Mouse (Mus musculus): ENCODE measurements around the gene Cideb. TPM values are rescaled to one million over a fixed set of nuclear protein-coding genes. Genes with fewer than 3 reads are reported as not detected.
A peak's percentile ranks its signal among the peaks of the same experiment; 100 is the strongest.

Cideb gene
- total RNA-seq, 1 experiment from 2014 or later: not detected

- no peak; a peak in 1 of 4 replicates for ATAC-seq (replicated peaks in 1 of 2; ENCODE audit: insufficient read depth in 1 of 2, low FRiP score in 2 of 2, low TSS enrichment in 1 of 2, low read depth in 1 of 2, poor library complexity in 2 of 2, severe bottlenecking in 2 of 2)
Observed at GRCm38 (mm10) chr14:55734869-55735268, 23.4 kb downstream of the Cideb start.

- no peak for ATAC-seq (replicated peaks in 1 of 2; ENCODE audit: insufficient read depth in 1 of 2, low FRiP score in 2 of 2, low TSS enrichment in 1 of 2, low read depth in 1 of 2, poor library complexity in 2 of 2, severe bottlenecking in 2 of 2)
Observed at GRCm38 (mm10) chr14:55733889-55734288, 24.4 kb downstream of the Cideb start.

GRCm38 (mm10) chr14:55730531-55731032 lies 27.7 kb downstream of the Cideb start:
- no peak for ATAC-seq (replicated peaks in 1 of 2; ENCODE audit: insufficient read depth in 1 of 2, low FRiP score in 2 of 2, low TSS enrichment in 1 of 2, low read depth in 1 of 2, poor library complexity in 2 of 2, severe bottlenecking in 2 of 2)

GRCm38 (mm10) chr14:55730116-55730515 lies 28.1 kb downstream of the Cideb start:
- ATAC-seq (replicated peaks in 1 of 2; ENCODE audit: insufficient read depth in 1 of 2, low FRiP score in 2 of 2, low TSS enrichment in 1 of 2, low read depth in 1 of 2, poor library complexity in 2 of 2, severe bottlenecking in 2 of 2): no peak

DNA sequence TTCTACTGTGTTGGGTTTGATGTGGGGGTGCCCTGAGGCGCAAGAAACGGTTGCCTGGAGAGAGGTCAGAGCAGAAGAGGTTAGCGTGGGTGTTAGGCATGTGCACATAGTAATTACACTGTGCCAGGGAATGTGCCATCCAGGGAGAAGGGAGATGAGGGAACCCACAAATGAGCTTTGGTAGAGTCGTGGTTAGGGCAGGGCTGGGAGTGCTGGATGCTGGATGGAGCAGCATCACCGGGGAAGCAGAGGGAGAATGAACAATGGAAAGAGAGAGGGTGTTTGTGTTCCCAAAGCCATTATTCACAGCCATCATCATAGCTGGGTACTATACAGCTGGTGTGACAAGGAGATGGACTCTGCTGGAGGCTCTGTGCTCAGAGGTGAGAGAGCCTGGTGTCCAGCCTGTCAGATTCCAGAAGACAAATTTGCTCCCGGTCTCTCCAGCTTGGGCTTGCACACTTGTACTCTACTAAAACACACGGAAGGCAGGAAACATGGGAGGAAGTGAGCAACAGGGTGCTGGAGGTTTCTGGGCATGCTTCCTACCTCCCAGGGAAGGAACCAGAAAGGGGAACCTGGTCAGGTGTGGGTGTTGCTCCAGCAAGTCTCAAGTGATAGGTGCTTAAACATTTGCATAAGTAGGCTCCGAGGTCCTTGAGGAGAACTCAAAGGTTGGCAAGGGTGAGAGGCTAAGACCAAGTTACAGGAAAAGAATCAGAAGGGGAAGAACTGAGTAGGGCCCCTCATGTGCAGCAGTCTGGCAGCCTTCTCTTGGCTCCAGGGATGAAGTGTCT lies 30.2 kb downstream of the Cideb start:
- ATAC-seq (replicated peaks in 1 of 2; ENCODE audit: insufficient read depth in 1 of 2, low FRiP score in 2 of 2, low TSS enrichment in 1 of 2, low read depth in 1 of 2, poor library complexity in 2 of 2, severe bottlenecking in 2 of 2): peak in 1 of 2 experiments; percentile 30; a peak in 1 of 4 replicates

DNA sequence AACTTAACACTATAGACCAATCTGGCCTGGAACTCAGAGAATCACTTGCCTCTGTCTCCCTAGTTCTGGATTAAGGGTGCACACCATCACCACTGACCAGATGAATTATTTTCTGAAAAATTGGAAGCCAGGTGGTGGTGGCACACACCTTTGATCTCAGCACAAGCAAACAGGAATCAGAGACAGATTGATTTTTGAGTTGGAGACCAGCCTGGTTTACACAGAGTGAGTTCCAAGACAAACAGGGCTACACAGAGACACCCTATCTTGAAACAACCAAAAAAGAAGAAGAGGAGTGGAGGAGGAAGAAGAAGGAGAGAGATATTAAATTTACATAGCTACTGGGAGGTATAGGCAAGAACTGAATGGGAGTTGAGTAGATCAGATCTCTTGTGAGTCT lies 32.0 kb downstream of the Cideb start:
- ATAC-seq (replicated peaks in 1 of 2; ENCODE audit: insufficient read depth in 1 of 2, low FRiP score in 2 of 2, low TSS enrichment in 1 of 2, low read depth in 1 of 2, poor library complexity in 2 of 2, severe bottlenecking in 2 of 2): no peak

DNA sequence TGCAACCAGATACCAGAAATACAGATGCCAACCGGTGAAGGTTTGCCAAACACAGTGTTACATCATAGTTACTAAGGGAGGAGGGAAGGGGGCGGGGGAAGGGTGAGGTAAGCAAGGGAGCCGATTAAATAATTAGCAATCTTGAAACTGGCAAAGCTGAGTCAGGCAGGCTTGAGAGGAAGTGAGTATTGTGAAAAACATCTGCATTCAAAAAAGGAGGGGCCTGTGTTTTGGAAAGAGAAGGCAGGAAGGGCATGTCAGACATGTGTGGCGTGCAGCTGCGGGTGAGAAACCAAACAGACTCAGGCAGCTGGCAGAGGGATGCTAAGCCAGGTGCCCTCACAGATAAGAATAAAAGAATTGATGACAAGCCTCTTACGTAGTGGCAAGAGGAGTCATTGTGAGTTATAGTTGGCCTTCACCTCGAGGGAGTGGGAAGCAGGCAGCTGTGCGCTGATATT lies 33.8 kb downstream of the Cideb start:
- ATAC-seq (replicated peaks in 1 of 2; ENCODE audit: insufficient read depth in 1 of 2, low FRiP score in 2 of 2, low TSS enrichment in 1 of 2, low read depth in 1 of 2, poor library complexity in 2 of 2, severe bottlenecking in 2 of 2): peak; percentile 66 to 72

GRCm38 (mm10) chr14:55723433-55723832 lies 34.8 kb downstream of the Cideb start:
- no peak for ATAC-seq (replicated peaks in 1 of 2; ENCODE audit: insufficient read depth in 1 of 2, low FRiP score in 2 of 2, low TSS enrichment in 1 of 2, low read depth in 1 of 2, poor library complexity in 2 of 2, severe bottlenecking in 2 of 2)

- ATAC-seq (replicated peaks in 1 of 2; ENCODE audit: insufficient read depth in 1 of 2, low FRiP score in 2 of 2, low TSS enrichment in 1 of 2, low read depth in 1 of 2, poor library complexity in 2 of 2, severe bottlenecking in 2 of 2): no peak
Observed at GRCm38 (mm10) chr14:55722438-55722945, 35.8 kb downstream of the Cideb start.

DNA sequence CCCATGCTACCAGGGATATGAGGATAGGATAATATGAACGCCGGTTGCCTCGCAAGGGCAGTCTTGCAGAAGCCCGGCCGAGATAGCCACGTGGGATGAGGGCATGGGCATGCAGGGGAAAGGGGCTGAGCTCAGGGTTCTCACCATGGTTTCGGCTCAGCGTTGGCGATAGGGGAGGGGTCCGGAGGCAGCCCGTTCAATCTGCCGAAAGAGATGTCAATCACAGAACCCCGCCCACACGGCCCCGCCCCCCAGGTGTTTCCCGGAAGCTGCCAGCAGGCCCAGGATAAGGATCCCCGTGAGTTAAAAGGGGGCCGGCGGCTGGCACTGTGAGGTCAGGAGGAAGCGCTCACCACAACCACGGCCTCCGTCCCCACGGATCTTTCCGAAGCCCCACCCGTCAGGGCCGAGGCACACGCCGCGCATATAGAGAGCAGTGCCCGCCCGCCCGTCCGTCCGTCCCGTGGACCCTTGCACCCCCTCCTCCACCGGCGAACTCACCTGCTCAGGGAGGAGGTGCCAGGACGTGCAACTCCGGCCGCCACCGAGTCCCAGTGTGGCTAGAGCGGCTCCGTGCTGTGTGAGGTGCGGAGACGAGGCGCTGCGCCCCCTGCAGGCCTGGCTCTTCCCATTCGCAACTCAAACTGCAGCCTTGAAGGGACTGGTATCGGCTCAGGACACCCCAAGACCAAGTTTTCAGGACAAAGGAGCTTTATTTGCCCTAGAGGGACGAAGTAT lies 36.4 kb downstream of the Cideb start, which contains the start of gene Rabggta:
Rabggta (minus strand) TSS at position 564 of the 738 bp plus-strand sequence.
- peak; percentile 70 to 71 for ATAC-seq (replicated peaks in 1 of 2; ENCODE audit: insufficient read depth in 1 of 2, low FRiP score in 2 of 2, low TSS enrichment in 1 of 2, low read depth in 1 of 2, poor library complexity in 2 of 2, severe bottlenecking in 2 of 2)

DNA sequence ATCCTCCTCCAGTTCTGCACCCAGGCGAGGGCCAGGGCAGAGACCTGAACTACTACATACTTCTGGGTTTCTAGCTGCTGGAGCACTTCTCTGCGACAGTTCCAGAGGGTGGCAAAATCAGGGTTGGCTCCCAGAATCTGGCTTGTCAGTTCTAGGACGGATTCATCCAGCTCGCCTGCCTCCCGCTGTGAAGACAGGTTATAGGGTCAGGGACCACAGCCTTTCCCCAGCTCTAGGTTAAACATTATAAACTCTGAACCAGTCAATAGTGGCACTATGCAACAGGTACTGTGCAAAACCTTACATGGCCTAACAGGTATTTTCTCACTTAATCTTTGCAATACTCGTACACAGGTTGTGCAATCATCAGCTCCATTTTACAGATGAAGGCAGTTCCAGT lies 37.2 kb downstream of the Cideb start:
- ATAC-seq (replicated peaks in 1 of 2; ENCODE audit: insufficient read depth in 1 of 2, low FRiP score in 2 of 2, low TSS enrichment in 1 of 2, low read depth in 1 of 2, poor library complexity in 2 of 2, severe bottlenecking in 2 of 2): no peak

DNA sequence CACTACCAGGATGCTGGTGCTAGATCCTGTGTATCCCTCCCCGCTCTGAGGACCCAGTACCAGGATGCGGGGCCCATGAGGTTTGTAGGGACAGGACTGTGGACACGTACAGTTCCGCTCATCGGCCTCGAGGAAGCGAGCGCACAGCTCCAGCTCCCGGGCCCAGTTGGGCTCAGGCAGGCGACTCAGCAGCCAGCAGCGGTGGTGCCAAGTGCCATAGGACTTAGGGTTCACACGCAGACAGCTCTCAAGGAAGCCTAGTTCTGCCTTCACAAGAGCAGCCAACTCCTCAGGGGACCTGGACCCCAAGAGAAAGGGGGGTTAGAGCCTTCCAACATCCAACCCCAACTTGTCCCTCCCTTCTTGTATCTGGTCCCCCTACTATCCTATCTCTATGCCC lies 37.6 kb downstream of the Cideb start:
- no peak for ATAC-seq (replicated peaks in 1 of 2; ENCODE audit: insufficient read depth in 1 of 2, low FRiP score in 2 of 2, low TSS enrichment in 1 of 2, low read depth in 1 of 2, poor library complexity in 2 of 2, severe bottlenecking in 2 of 2)

GRCm38 (mm10) chr14:55719737-55720136 lies 38.5 kb downstream of the Cideb start:
- ATAC-seq (replicated peaks in 1 of 2; ENCODE audit: insufficient read depth in 1 of 2, low FRiP score in 2 of 2, low TSS enrichment in 1 of 2, low read depth in 1 of 2, poor library complexity in 2 of 2, severe bottlenecking in 2 of 2): no peak

- no peak for ATAC-seq (replicated peaks in 1 of 2; ENCODE audit: insufficient read depth in 1 of 2, low FRiP score in 2 of 2, low TSS enrichment in 1 of 2, low read depth in 1 of 2, poor library complexity in 2 of 2, severe bottlenecking in 2 of 2)
Observed at GRCm38 (mm10) chr14:55716884-55717283, 41.4 kb downstream of the Cideb start.

DNA sequence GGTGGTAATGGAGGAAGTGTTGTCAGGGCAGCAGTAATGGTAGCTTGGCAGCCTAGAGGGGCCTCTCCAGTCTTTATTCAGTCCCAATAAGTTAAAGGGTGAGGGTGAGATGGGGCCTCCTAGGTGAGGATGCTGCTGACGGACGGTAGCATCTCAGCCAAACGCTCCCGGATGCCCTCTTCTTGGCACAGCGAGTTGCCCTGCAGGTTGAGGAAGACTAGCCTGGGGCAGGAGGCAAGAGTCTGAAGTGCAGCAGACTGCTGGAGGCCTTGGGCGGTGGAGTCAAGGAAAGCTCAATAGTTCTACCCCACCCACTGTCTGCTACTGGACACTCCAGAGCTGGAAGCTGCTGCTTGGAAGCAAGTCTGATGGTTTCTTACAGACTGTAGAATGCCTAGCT lies 42.0 kb downstream of the Cideb start:
- ATAC-seq (replicated peaks in 1 of 2; ENCODE audit: insufficient read depth in 1 of 2, low FRiP score in 2 of 2, low TSS enrichment in 1 of 2, low read depth in 1 of 2, poor library complexity in 2 of 2, severe bottlenecking in 2 of 2): no peak

DNA sequence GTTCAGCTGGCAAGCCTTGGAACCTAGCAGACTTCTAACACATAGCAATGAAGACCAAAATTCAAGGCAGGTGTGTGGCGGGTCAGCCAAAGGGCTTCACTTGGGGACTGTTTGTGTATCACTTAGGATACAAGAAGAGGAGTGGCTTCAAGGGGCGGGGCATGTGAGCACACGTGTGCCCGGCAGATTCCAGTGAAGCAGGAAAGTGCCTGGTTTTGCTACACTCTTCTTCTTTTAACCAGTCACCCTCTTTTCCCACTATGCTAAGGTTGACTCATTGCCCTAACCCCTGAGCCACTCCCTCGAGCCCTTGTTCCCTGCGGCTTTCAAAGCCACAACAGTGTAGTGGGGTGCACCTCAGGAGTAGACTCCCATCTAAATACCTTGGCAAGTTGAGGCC lies 43.4 kb downstream of the Cideb start:
- no peak for ATAC-seq (replicated peaks in 1 of 2; ENCODE audit: insufficient read depth in 1 of 2, low FRiP score in 2 of 2, low TSS enrichment in 1 of 2, low read depth in 1 of 2, poor library complexity in 2 of 2, severe bottlenecking in 2 of 2)

DNA sequence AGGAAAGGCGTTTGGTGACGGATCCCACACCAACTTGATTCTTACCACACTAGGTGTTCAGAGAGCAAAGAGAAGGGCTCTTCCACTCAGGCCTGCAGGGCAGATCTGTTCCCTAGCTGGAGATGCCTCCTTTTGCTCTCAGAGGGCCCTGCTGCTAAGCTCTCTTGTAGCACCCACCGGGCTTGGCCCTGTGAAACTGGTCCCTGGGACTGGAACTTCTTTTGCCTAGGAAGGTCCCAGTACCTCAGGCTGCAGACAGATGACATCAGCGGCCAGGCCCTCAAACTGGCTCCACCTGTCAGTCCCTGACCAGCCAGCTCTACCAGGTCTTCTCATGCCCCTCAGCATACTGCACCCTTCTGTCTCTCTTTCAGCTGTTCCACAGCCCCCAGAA lies 44.5 kb downstream of the Cideb start, which contains the start of gene Tgm1:
Tgm1 (minus strand) TSS at position 198 of the 394 bp plus-strand sequence.
- ATAC-seq (replicated peaks in 1 of 2; ENCODE audit: insufficient read depth in 1 of 2, low FRiP score in 2 of 2, low TSS enrichment in 1 of 2, low read depth in 1 of 2, poor library complexity in 2 of 2, severe bottlenecking in 2 of 2): no peak
